Mouse (Mus musculus) B cell, adult 62 days (primary cell): ENCODE measurements around the gene Ube2dnl2. TPM values are rescaled to one million over a fixed set of nuclear protein-coding genes. Genes with fewer than 3 reads are reported as not detected.

Source experiments
- total RNA-seq: library from RNA; stranded (reverse); gene quantifications from 4 replicates; pipeline ENCODE4 v1.2.4, GENCODE M21; 2023

Gene Ube2dnl2
- not detected in 4 replicates for total RNA-seq

DNA sequence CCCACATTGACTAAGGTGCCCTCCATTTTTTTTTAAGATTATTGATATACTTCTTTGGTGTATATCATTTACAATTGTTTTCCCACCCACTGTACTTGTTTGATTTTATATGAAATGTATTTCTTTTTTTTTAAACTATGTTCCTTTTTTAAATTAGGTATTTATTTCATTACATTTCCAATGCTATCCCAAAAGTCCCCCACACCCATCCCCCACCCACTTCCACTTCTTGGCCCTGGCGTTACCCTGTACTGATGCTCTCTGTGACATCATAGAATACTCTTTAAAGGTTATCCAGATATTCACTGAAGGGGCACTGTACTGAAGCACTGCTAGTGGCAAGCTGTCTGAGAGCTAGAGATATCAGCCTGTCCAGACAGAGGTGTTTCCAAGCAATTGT lies at the start of gene Ube2dnl2:
TSS of gene Ube2dnl2 (plus strand) at position 301 of the 400 bp plus-strand sequence.

DNA sequence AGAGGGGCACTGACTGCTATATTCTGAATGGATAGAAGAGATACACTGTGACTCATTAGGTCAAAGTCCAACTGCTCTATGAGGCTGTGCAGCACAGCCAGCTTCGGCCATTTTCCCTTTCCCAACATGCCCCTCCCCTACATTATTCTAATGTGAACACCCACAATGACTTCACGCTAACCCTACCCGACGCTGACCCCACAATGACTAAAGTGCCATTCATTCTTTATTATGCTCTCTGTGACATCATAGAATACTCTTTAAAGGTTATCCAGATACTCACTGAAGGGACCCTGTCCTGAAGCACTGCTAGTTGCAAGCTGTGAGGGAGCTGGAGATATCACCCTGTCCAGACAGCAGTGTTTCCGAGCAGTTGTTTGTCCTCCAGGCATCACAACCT lies 2.7 kb upstream of the Ube2dnl2 start, which contains the start of gene Ube2dnl1:
TSS of gene Ube2dnl1 (plus strand) at position 301 of the 400 bp plus-strand sequence.

Other genes with a start within 250 kb of the Ube2dnl2 start
- not detected in 4 replicates for gene Ube2dnl1, start 2.6 kb upstream of the Ube2dnl2 start, total RNA-seq